Mouse (Mus musculus) heart, postnatal 0 days (tissue): Measurements from ENCODE around the gene 2210016F16Rik.

Experiments used
- CTCF ChIP-seq: IDR thresholded peaks from 2 replicates; pipeline ENCODE4 v1.5.1; 2016; ENCODE audit warnings: antibody characterized with exemption, control low read depth, low read depth
- EP300 ChIP-seq: IDR thresholded peaks from 2 replicates; pipeline ENCODE4 v1.6.1; 2016; ENCODE audit warnings: antibody characterized with exemption, low read depth

DNA sequence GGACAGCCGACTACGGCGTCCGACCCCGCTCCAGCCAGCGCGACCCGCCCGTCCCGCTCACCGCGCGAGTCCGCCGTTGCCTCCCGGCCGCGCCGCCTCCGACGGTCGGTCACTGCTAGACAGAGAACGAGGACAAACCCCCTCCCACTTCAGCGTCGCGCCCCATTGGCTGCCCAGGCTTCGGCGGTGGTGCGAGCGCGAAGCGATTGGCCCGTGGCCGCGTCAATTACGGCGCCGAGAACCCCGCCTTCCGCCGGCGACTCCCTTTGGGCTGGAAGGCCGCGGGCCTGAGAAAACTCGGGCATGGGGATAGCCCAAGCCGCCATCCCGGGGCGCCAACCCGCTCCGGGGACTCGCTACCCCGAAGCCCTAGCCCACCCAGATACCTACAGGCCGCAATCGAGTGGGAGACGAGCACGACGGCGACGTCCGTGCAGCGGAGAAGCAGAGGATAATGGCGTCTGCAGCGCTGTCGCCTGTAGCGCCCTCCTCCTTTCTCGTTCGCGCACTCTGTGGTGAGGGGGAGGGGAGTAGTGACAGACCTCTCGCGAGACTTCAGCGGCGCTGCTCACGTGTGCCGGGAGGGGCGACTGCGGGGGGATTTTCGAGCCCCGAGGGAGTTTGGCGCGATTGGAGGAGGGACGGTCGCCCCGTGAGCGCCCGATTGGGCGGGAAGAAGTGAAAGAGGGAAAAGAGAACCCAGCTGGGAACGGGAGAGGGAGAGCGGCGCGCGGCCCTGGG is 17.1 kb upstream of the 2210016F16Rik start, which contains the start of gene Rmi1:
- TF ChIP-seq EP300 (peak; percentile 98), CTCF (peak; percentile 21; the same call in 1 of the 2 replicates)
